Mouse (Mus musculus) cortical plate, adult 2 months (tissue): Measurements from ENCODE around the gene Ank3.

ENCODE experiments used
- CTCF ChIP-seq: fragments of 200-500 bp; IDR thresholded peaks from 2 replicates; pipeline ENCODE4 v1.5.1; 2011; ENCODE audit warnings: mild to moderate bottlenecking, control low read depth, low read length; ENCODE audit not compliant: insufficient read depth; ENCODE audit errors: extremely low read depth
- POLR2A ChIP-seq: fragments of 200-500 bp; IDR thresholded peaks from 2 replicates; pipeline ENCODE4 v1.6.1; 2011; ENCODE audit warnings: mild to moderate bottlenecking, low read length, control low read depth; ENCODE audit not compliant: insufficient read depth; ENCODE audit errors: extremely low read depth

DNA sequence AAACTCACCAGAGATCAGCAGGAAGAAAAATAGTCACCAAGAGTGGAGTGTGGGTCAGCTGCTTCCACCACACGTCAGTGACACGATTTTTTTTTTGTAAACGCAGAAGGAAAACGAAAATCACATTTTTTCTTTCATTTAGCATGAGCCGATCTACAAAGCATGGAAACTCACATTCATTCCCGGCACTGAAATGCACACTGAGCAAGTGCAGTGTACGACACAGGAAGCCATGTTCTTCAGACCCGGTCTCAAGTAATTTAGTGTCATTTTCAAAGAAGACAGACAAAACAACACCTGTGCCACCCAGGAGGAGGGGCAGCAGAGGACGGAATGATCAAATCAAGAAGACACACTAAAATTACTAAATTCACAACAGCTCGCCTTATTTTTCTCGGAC, 625.3 kb downstream of the Ank3 start:
- TF ChIP-seq POLR2A (no peak), CTCF (no peak)
